Mouse (Mus musculus) heart, embryonic 15.5 days (tissue): ENCODE measurements around the gene Gpr83. TPM values are rescaled to one million over a fixed set of nuclear protein-coding genes. Genes with fewer than 3 reads are reported as not detected.

Experiments
- ATAC-seq: fragments of 200-750 bp; cut with Nextera tagmentation; replicated peaks from 2 replicates; pipeline ENCODE4 v1.8.0; 2017; ENCODE audit warnings: low read depth, moderate TSS enrichment; ENCODE audit not compliant: insufficient number of reproducible peaks, insufficient read depth, low FRiP score
- H3K27ac ChIP-seq: fragments of 300-500 bp; sonication (generic); 2 replicates; pipeline ENCODE4 v1.5.1; 2015; ENCODE audit warnings: mild to moderate bottlenecking, inconsistent platforms
- H3K27me3 ChIP-seq: fragments of 300-500 bp; sonication (generic); 2 replicates; pipeline ENCODE4 v1.6.1; 2015; ENCODE audit warnings: inconsistent platforms
- H3K36me3 ChIP-seq: fragments of 300-500 bp; sonication (generic); 2 replicates; pipeline ENCODE4 v1.6.1; 2015; ENCODE audit warnings: mild to moderate bottlenecking, inconsistent platforms
- H3K4me1 ChIP-seq: fragments of 300-500 bp; sonication (generic); replicated peaks from 2 replicates; pipeline ENCODE4 v1.6.1; 2015; ENCODE audit warnings: inconsistent platforms
- H3K4me2 ChIP-seq: fragments of 300-500 bp; sonication (generic); 2 replicates; pipeline ENCODE4 v1.6.1; 2015; ENCODE audit warnings: inconsistent platforms, mild to moderate bottlenecking, moderate library complexity
- H3K4me3 ChIP-seq: fragments of 300-500 bp; sonication (generic); 2 replicates; pipeline ENCODE4 v1.5.1; 2015; ENCODE audit warnings: mild to moderate bottlenecking, inconsistent platforms
- H3K9ac ChIP-seq: fragments of 300-500 bp; sonication (generic); 2 replicates; pipeline ENCODE4 v1.6.1; 2015; ENCODE audit warnings: mild to moderate bottlenecking, inconsistent platforms
- H3K9me3 ChIP-seq: fragments of 300-500 bp; sonication (generic); replicated peaks from 2 replicates; pipeline ENCODE4 v1.6.1; 2016; ENCODE audit warnings: inconsistent platforms
- WGBS: fragments of 180-500 bp; shearing (Covaris S2); methylation state at CpG from one replicate; pipeline ENCODE4 v1.1.7; 2015; ENCODE audit warnings: mixed read lengths; 5-methylcytosine and 5-hydroxymethylcytosine counted together
- polyA plus RNA-seq: library from polyadenylated mRNA; unstranded; fragments of >200 nt; fragmentation: Nextera tagmentation; extraction: Ambion mirVana; gene quantifications from 2 replicates; pipeline ENCODE4 v1.2.1, GENCODE M21; 2015

Gene Gpr83
- polyA plus RNA-seq, 1 experiment from 2014 or later: 0.26 TPM

GRCm38 (mm10) chr9:14891891-14892290 lies 31.9 kb downstream of the Gpr83 start:
- Histone ChIP-seq H3K36me3 (no peaks in the 10 kb centered on the region), H3K4me1 (no peaks in the 10 kb centered on the region), H3K4me2 (no peak overlapping the region), H3K27me3 (peaks cover 3% of the 10 kb centered on the region; the same call in 1 of the 2 replicates), H3K9ac (no peak overlapping the region), H3K4me3 (no peak overlapping the region), H3K9me3 (no peaks in the 10 kb centered on the region), H3K27ac (no peak overlapping the region)
- ATAC-seq: no peak
- 79% methylated on average over 5 of the region's 5 CpGs for WGBS

GRCm38 (mm10) chr9:14893388-14893787 lies 33.4 kb downstream of the Gpr83 start:
- peaks cover 3% of the 10 kb centered on the region; the same call in 1 of the 2 replicates for H3K27me3 ChIP-seq
- no peak overlapping the region for H3K4me2 ChIP-seq
- H3K9me3 ChIP-seq: no peaks in the 10 kb centered on the region
- 73% methylated on average over 9 of the region's 9 CpGs for WGBS
- H3K4me3 ChIP-seq: no peak overlapping the region
- H3K9ac ChIP-seq: no peak overlapping the region
- no peak overlapping the region for H3K27ac ChIP-seq
- H3K36me3 ChIP-seq: no peaks in the 10 kb centered on the region
- H3K4me1 ChIP-seq: 0 out of 2 replicates have a peak, but pooled peaks cover 2% of the 10 kb centered on the region
- no peak for ATAC-seq

- no peak for ATAC-seq
- 74% methylated on average over 3 of the region's 3 CpGs for WGBS
These were observed 34.6 kb downstream of the Gpr83 start for GRCm38 (mm10) chr9:14894628-14895027.

GRCm38 (mm10) chr9:14895237-14895835 lies 35.3 kb downstream of the Gpr83 start:
- no peak overlapping the region for H3K27ac ChIP-seq
- WGBS: 64% methylated on average over 7 of the region's 7 CpGs
- H3K4me2 ChIP-seq: no peak overlapping the region
- 0 out of 2 replicates have a peak, but pooled peaks cover 2% of the 10 kb centered on the region for H3K4me1 ChIP-seq
- ATAC-seq: no peak
- H3K27me3 ChIP-seq: peaks cover under 1% of the 10 kb centered on the region; the same call in 1 of the 2 replicates
- no peak overlapping the region for H3K4me3 ChIP-seq
- H3K36me3 ChIP-seq: no peaks in the 10 kb centered on the region
- no peak overlapping the region for H3K9ac ChIP-seq
- H3K9me3 ChIP-seq: no peaks in the 10 kb centered on the region

More at GRCm38 (mm10) chr9:14894628-14895027, 34.6 kb downstream of the Gpr83 start:
- Histone ChIP-seq H3K27me3 (peaks cover 3% of the 10 kb centered on the region; the same call in 1 of the 2 replicates), H3K4me2 (no peak overlapping the region), H3K4me3 (no peak overlapping the region), H3K4me1 (0 out of 2 replicates have a peak, but pooled peaks cover 2% of the 10 kb centered on the region), H3K36me3 (no peaks in the 10 kb centered on the region), H3K27ac (no peak overlapping the region), H3K9me3 (no peaks in the 10 kb centered on the region), H3K9ac (no peak overlapping the region)

DNA sequence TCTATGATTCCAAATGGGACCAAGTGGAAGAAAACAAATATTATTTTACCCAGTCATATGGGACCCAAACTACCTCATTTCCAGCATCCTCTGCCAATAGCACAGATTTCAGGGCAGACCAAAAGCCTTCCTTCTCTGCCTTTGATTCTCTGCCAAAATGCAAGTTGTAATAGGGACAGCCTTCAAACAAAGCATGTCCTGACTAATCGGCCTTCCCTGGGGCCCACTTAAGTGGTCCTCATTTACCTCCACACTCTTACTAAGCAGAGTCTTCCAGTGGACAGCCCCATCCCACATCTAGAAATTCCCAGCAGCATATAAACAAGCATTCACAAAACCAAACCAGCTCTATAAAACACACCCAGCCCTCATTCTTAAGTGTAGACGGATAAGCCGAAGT lies 37.1 kb downstream of the Gpr83 start:
- no peaks in the 10 kb centered on the region for H3K36me3 ChIP-seq
- H3K27me3 ChIP-seq: no peaks in the 10 kb centered on the region
- no peak overlapping the region for H3K4me3 ChIP-seq
- H3K4me2 ChIP-seq: no peak overlapping the region
- 0 out of 2 replicates have a peak, but pooled peaks cover 2% of the 10 kb centered on the region for H3K4me1 ChIP-seq
- H3K9me3 ChIP-seq: no peaks in the 10 kb centered on the region
- 74% methylated on average over 3 of the region's 3 CpGs for WGBS
- H3K9ac ChIP-seq: no peak overlapping the region
- no peak overlapping the region for H3K27ac ChIP-seq
- ATAC-seq: no peak

GRCm38 (mm10) chr9:14901757-14902156 lies 41.7 kb downstream of the Gpr83 start:
- Histone ChIP-seq H3K4me3 (no peak overlapping the region), H3K27ac (no peak overlapping the region), H3K9ac (no peak overlapping the region), H3K9me3 (no peaks in the 10 kb centered on the region), H3K27me3 (0 out of 2 replicates have a peak, but pooled peaks cover 8% of the 10 kb centered on the region), H3K36me3 (no peaks in the 10 kb centered on the region), H3K4me2 (no peak overlapping the region), H3K4me1 (peaks cover 24% of the 10 kb centered on the region)
- no peak for ATAC-seq
- 58% methylated on average over 7 of the region's 7 CpGs for WGBS

DNA sequence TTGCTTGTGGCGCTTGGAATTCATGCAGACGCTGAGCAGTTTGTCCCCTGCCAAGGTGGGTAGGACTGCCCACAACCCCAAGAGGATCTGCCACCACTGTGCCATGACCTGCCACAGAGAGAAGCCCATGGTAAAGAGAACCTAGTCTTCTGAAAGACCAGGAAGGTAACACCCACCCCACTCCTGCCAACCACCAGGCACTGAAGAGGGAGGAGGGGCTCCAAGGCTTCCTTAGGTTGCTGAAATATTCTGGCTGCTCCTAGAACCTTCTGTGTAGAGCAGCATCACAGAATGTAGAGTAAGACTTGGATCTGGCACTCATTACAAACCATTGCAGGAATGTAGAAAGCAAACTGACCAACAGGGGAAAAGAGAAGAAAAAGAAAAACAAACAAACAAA lies 42.4 kb downstream of the Gpr83 start:
- Histone ChIP-seq H3K36me3 (no peaks in the 10 kb centered on the region), H3K9ac (no peak overlapping the region), H3K27ac (no peak overlapping the region), H3K4me1 (peaks cover 24% of the 10 kb centered on the region), H3K27me3 (0 out of 2 replicates have a peak, but pooled peaks cover 8% of the 10 kb centered on the region), H3K9me3 (no peaks in the 10 kb centered on the region), H3K4me2 (no peak overlapping the region), H3K4me3 (no peak overlapping the region)
- WGBS: 80% methylated on average over 2 of the region's 2 CpGs
- ATAC-seq: no peak

GRCm38 (mm10) chr9:14903006-14903405 lies 43.0 kb downstream of the Gpr83 start:
- Histone ChIP-seq H3K9me3 (no peaks in the 10 kb centered on the region), H3K4me2 (no peak overlapping the region), H3K36me3 (no peaks in the 10 kb centered on the region), H3K27ac (no peak overlapping the region), H3K4me3 (no peak overlapping the region), H3K4me1 (peaks cover 29% of the 10 kb centered on the region), H3K9ac (no peak overlapping the region), H3K27me3 (0 out of 2 replicates have a peak, but pooled peaks cover 8% of the 10 kb centered on the region)
- no peak for ATAC-seq
- WGBS: 86% methylated on average over 3 of the region's 3 CpGs

DNA sequence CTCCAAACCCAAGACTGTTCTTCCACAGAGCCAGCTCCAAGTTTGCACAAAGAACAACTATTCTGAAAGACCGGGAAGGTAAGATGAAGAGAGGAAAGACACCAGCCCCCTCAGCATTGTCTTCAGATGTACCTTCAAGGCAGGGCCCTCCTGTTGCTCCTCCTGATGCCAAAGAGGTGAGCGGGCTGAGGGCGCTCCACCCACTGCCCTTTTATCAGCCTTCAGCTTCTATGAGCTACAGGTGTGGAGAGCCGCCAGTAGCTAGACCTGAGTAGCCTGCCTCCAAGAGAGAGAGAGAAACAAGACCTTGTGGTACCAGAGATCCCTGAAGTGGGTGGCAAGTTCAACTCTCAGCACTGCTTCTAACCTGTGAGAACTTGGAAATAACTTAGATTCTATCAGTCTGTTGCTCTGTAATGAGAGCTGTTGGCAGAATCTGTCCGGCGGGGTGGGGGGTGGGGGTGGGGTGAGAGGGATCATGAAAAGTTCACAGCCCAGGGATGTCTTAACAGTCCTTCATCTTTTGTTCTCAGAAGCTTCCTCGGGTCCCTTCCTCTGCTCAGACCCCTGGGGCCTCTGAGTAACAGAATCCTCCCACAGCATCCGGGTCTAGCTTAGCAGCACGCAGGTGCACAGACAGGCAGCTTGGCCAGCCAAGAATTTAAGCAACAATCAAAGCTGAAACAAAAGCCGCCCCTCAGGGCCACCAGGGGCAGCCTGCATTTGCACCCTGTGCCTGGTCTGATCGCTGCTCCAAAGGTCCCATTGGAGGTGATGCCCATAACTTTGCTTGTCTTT lies 43.8 kb downstream of the Gpr83 start, which contains the start of gene Izumo1r:
Gene Izumo1r, minus strand, starts transcription at position 369 of the 798 bp plus-strand sequence.
- no peak within 1 kb of the TSS for H3K4me3 ChIP-seq
- H3K4me2 ChIP-seq: no peak within 1 kb of the TSS
- H3K27me3 ChIP-seq: 0 out of 2 replicates have a peak, but pooled peaks cover 8% of the 10 kb centered on the region
- WGBS: 43% methylated on average over 11 of the region's 11 CpGs
- H3K27ac ChIP-seq: peak within 1 kb of the TSS; percentile 16; the same call in 1 of the 2 replicates
- H3K9me3 ChIP-seq: no peaks in the 10 kb centered on the region
- peaks cover 31% of the 10 kb centered on the region for H3K4me1 ChIP-seq
- no peak within 1 kb of the TSS for H3K9ac ChIP-seq
- no peaks in the 10 kb centered on the region for H3K36me3 ChIP-seq
- ATAC-seq: 0 out of 2 replicates have a peak, but pooled peaks have one; percentile 20

DNA sequence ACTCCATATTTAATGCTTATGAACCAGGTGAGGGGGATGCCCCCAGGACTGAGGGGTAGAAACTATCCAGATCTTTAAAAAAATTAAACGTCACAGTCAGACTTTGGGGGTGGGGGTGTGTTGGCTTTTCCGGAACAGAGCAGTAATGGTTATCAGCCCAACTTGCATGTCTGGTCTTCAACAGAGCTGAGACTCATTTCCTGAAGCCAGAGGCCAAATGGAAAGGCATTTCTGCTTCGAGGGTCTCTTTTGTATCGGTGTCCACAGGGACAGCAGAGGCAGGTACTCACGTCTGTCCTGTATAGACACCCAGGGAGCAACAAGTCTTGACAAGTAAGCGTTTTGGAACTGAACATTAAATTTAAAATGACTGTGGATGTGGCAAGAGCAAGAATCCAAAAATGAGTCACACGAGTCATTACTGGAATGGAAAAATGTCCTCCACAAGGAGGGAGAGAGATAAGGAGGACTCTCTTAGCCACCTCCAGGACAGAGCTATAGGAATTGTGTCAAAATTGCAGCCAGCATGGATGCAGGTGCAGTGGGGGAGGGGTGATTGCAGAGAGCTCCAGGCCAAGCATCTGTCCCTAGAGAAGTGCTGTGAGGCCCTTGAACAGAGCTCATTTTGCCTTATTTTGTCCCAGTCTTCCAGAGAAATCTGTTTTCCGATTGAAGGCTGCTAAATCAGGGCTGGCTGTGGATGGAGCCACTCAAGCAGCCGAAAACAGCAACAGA lies 44.9 kb downstream of the Gpr83 start:
- no peak for ATAC-seq
- WGBS: 25% methylated on average over 9 of the region's 9 CpGs

GRCm38 (mm10) chr9:14905956-14906355 lies 45.9 kb downstream of the Gpr83 start:
- Histone ChIP-seq H3K27me3 (0 out of 2 replicates have a peak, but pooled peaks cover 8% of the 10 kb centered on the region), H3K4me2 (no peak overlapping the region), H3K27ac (no peak overlapping the region), H3K9ac (no peak overlapping the region), H3K36me3 (no peaks in the 10 kb centered on the region), H3K9me3 (no peaks in the 10 kb centered on the region), H3K4me3 (no peak overlapping the region), H3K4me1 (peaks cover 31% of the 10 kb centered on the region)
- 57% methylated on average over 3 of the region's 3 CpGs for WGBS
- ATAC-seq: no peak

More for the DNA sequence above, 44.9 kb downstream of the Gpr83 start:
- Histone ChIP-seq H3K27ac (0 out of 2 replicates have a peak overlapping the region, but pooled peaks have one; percentile 16), H3K4me1 (peaks cover 31% of the 10 kb centered on the region), H3K4me2 (no peak overlapping the region), H3K27me3 (0 out of 2 replicates have a peak, but pooled peaks cover 8% of the 10 kb centered on the region), H3K36me3 (no peaks in the 10 kb centered on the region), H3K9me3 (no peaks in the 10 kb centered on the region), H3K9ac (no peak overlapping the region), H3K4me3 (no peak overlapping the region)
